Mouse (Mus musculus) kidney, postnatal 25 days (tissue): ENCODE measurements around the gene Ttll8.

Source experiments
- DNase-seq, 2 experiments: peaks; one replicate each; pipeline ENCODE4 v3.0.0; 2021; ENCODE audit warnings: mixed read lengths in 2 of 2

Ttll8 gene

DNA sequence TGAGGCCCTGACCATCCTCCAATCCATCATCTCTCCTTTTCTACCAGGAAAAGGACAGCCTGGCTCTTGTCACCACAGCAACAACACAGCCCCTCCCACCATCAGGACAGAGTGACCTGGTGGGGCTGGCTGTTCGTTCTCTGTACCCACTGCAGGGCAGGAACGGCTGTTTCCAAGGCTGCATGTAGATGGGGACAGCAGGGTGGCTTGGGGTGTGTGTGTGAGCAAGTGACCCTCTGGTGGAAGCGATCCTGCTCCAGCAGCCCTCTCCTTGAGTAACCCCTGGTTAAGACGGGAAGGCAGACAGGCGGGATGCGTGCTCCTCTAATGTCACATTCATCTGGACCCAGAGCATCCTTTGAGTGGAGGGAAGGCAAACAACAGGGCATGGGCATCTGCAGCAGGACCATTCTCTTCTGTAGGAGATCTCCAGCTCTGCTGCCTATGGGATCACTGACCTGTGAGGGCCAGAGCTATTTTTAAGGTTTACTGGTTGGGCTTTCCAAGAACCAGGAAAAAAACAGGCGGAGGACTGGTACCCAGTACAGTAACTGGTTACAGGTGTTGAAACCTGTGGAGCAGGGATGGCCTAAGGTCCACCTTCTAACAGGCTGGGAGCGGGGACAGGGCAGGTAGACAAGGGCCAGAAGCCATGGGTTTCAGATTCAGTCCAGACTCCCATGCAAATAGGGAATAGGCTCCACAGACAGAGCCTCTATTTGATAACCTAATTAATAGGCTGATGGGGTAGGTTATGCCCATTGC lies 94.8 kb downstream of the Ttll8 start:
- DNase-seq = peak in 1 of 2 experiments; percentile 67

DNA sequence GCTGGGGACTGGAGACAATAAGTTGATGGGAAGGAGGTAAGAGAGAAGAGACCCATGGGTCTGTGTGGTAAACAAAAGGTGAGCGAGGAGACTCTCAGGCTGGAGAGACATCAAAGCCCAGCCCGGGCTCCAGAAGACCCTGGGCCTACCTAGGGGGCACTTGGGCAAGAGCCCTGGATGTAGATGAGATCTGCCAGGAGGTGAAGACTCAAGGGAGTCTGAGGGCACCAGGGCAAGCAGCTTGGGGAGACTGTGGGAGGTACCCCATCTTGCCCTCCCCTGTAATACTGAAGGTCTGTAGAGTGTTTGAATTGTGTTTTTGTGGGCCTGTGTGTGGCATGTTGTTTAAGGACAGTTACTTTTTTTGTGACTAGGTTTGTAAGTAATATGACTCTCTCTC lies 95.5 kb downstream of the Ttll8 start:
- DNase-seq = no peak

GRCm38 (mm10) chr15:88858141-88858541 lies 96.1 kb downstream of the Ttll8 start:
- peak; percentile 50 to 74 for DNase-seq

- DNase-seq = no peak
Observed at GRCm38 (mm10) chr15:88857361-88857760, 96.9 kb downstream of the Ttll8 start.

- peak in 1 of 2 experiments; percentile 42 for DNase-seq
Observed at GRCm38 (mm10) chr15:88856613-88857012, 97.6 kb downstream of the Ttll8 start.

DNA sequence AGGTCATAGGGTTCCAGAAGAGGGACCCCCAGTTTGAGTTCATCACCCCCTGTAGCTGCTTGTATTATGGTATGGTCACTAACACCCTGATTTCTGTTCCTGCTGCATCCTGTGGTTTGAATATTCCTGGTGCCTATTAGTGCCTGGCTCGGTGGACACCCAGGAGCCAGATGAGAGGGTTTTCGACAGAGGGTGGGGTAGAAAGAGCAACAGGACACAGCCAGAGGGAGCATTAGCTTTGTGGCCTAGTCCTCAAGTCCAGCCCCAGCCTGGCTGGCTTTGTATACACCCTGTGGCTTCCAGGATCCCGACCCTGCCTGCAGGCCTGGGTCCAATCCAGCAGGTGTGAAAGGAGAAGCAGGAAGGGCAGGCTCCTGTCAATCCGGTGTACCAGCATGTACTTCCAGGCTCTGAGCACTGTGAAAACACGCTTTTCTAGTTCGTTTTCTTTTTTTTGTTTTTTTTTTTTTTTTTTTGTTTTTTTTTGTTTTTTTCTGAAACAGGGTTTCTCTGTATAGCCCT lies 98.3 kb downstream of the Ttll8 start:
- DNase-seq = peak in 1 of 2 experiments; percentile 71

- peak; percentile 57 to 80 for DNase-seq
Observed at GRCm38 (mm10) chr15:88854969-88855830, 99.0 kb downstream of the Ttll8 start.

GRCm38 (mm10) chr15:88854119-88854968 lies 99.9 kb downstream of the Ttll8 start:
- DNase-seq = peak; percentile 79 to 96

DNA sequence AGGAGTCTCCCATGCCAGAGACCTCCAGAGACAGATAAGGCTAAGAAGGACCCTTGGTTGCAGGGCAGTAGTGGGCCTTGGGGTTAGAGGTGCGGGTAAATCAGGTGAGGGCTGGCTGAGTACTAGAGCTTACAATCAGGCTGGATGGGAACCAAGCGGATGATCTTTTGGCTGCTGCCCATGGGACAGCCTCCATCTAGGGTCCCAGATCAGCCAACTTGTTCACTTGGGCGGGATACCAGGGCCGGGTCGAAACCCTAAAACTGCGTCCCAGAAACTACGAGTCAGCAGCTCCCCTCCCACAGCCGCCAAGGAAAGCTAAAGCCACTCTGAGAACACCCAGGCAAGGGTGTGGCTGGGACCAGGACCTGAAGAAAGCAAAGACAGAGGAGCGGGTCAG lies 101.1 kb downstream of the Ttll8 start:
- peak in 1 of 2 experiments; percentile 52 for DNase-seq

DNA sequence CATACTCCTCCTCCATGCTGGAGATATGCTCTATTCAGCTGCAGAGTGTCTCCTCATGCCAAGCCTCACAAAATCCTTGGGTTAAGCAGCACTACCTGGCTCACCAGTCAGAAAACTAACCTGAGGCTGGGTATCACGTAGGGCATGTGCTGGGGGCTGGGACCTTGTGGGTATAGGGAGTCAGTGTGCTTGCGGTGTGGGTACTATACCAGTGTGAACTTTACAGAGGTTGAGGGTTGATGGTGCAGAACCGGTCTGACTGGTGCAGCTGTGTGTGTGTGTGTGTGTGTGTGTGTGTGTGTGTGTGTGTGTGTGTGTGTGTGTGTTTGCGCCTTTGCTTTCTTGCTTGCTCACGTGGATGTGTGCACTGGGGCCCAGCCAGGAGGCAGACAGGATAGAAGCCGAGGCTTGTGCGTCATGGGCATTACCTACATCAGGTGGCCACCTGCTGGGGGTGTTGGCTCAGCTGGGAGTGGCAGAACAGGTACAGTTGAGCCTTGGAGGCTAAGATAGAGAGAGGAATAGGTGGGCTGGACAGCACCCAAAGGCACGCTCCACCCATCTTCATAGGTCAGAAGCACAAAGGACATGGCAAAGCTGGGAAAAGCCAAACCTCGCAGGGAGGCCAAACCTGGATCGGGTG lies 102.6 kb downstream of the Ttll8 start:
- peak; percentile 85 to 97 for DNase-seq

GRCm38 (mm10) chr15:88851076-88851475 lies 103.1 kb downstream of the Ttll8 start:
- peak; percentile 75 to 91 for DNase-seq

GRCm38 (mm10) chr15:88850146-88850826 lies 103.9 kb downstream of the Ttll8 start:
- DNase-seq = peak; percentile 91 to 98

DNA sequence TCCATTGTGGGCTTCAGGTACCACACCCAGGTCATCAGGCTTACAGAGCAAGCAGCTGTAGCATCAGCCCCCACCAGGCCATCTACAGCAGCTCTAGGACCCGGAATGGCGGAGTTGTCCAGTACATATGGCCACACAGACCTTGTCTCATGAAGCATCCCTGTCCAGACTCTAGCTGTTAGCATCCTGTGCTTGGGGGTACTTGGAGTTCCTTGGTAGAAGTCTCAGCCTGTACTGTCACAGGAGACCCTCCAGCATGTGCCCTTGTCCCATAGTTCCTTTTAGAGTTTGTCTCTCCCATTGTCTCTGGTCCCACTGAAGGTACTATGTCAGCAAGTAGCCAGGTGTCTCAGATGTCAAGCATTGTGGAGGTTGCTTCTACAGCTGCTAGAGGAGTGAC lies 104.6 kb downstream of the Ttll8 start:
- DNase-seq = no peak

GRCm38 (mm10) chr15:88848661-88849060 lies 105.6 kb downstream of the Ttll8 start:
- no peak for DNase-seq

DNA sequence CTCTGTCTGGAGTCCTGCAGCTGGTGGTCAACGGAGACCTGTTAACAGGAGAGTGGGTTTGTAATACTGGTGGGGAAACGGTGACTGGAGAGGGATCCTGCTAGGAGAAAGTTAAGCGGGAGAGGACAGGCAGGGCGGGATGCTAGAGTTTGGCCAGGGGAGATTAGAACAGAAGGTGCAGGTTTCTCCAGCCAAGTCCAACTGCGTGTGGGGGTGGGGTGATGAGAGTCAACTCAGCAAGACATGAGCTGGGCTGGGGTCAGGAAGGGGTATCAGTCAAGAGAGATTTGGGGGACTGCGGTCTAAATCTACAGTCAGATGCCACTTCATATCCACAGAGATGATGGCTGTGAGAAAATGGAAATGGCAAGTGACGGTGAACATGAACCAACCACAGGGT lies 109.3 kb downstream of the Ttll8 start:
- DNase-seq = peak in 1 of 2 experiments; percentile 44

- peak in 1 of 2 experiments; percentile 42 for DNase-seq
Observed at GRCm38 (mm10) chr15:88843486-88844097, 110.6 kb downstream of the Ttll8 start.

DNA sequence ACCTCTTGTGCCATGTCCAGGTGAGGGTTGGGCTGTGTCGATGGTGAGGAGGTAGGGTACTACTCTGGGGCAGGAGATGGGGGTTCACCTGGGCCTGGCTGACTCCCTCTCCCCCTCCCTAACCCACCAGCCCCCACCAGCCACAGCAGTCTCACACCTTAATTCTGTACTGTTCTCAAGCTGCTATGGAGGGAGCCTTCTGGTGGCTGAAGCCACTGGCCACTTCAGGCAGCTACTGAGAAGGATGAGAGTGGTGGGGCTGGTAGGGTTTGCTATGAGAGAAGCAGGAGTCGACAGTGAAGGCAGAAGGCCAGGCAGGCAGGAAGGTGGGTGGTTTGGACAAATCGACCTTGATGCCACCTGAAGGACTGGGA lies 111.9 kb downstream of the Ttll8 start:
- DNase-seq = no peak

DNA sequence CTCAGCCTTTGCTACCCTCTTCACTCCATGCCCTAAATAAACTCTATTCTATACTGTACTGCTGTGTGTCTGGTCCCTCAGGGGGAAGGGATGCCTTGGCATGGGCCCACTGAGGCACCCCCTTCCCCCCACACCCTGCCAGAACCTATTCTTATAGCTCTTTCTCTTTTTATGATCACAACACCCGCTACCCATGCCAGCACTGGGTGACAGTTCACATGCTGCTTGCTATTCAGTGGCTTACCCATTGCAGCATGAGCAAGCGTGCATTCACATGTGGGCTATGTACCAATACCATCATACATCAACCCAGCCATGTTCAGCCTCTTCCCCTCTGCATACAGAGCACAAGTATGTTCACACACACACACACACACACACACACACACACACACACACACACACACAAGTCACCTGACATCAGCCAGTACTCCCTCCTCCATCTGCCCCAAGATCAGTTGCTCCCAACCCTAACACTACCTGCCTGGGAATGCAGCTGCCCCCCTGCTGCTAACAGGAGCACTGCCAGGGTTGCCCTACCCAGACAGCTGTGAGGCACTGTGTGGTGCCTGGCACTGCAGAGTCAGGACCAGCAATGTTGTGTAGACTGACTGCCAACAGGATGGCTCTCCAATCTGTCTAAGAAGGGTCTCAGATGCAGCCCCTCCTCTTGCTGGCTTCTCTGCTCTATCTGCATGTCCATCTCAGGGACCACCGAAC lies 112.5 kb downstream of the Ttll8 start:
- peak in 1 of 2 experiments; percentile 58 for DNase-seq

DNA sequence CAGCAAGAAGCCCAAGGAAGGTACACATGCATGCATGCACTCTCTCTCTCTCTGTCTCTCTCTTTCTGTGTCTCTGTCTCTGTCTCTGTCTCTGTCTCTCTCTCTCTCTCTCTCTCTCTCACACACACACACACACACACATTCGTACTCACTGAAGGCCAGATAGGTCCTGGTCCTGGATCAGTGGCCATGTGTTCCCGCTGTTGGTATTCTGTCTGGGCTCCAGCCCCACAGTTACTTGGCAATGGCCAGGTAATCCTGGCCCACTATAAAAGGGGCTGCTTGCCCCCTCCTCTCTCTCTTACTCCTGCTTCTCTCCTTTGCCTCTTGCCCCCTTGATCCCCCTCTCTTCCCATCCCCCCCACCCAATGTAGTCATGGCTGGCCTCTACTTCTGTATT lies 113.1 kb downstream of the Ttll8 start:
- no peak for DNase-seq
